Mouse (Mus musculus) C2C12 (cell line): ENCODE data around the gene Cryga.

Experiments used
- CEBPB ChIP-seq: IDR thresholded peaks from one replicate; pipeline ENCODE4 v1.6.1; 2011; ENCODE audit warnings: low read depth, mild to moderate bottlenecking, control low read depth, moderate library complexity
- CTCF ChIP-seq: IDR thresholded peaks from one replicate; pipeline ENCODE4 v1.5.1; 2011; ENCODE audit not compliant: control insufficient read depth, insufficient read depth, insufficient read length
- MAX ChIP-seq: IDR thresholded peaks from one replicate; pipeline ENCODE4 v1.6.1; 2011; ENCODE audit warnings: mild to moderate bottlenecking, control low read depth
- MYOG ChIP-seq: IDR thresholded peaks from one replicate; pipeline ENCODE4 v1.6.1; 2011; ENCODE audit not compliant: control insufficient read depth, insufficient read length; ENCODE audit errors: extremely low read depth
- USF1 ChIP-seq: IDR thresholded peaks from one replicate; pipeline ENCODE4 v1.6.1; 2011; ENCODE audit warnings: low read depth, mild to moderate bottlenecking, control low read depth, moderate library complexity

DNA sequence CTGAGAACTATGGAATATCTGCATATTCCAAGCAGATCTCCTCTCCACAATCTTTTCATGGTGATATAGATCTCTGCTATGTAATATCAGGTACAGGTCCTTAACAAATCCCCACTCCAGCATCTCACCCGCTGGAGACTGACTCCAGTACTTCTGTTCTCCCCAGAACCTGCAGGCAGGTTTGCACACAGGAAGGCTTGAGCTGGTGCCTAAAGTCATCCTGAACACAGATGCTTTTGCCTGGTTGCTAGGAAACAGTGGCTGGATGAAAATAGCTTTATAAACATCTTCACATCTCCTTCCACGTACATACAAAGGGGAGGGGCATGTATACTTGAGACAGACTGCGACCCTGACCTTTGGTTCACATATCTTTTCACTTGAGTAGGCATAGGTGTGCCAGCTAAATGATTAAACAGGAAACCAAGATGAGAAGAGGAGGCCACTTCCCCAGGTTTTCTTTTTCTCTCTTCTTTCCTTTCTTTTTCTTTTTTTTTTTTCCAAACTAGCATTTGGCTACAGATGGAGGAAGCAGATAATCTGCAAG, 26.5 kb upstream of the Cryga start:
- TF ChIP-seq CTCF (no peak), MAX (no peak), MYOG (no peak), USF1 (no peak), CEBPB (no peak)
